Mouse (Mus musculus): Measurements from ENCODE around the gene P2rx1. TPM values are rescaled to one million over a fixed set of nuclear protein-coding genes. Genes with fewer than 3 reads are reported as not detected.

Gene P2rx1
- polyA plus RNA-seq, 1 experiment from 2014 or later, result 1.3 TPM

- 88% methylated on average over 4 of the region's 4 CpGs for WGBS
- no peak for ATAC-seq (ENCODE audit: low FRiP score)
- H3K4me2 ChIP-seq, result no peak overlapping the region
- H3K36me3 ChIP-seq (ENCODE audit: control insufficient read depth, insufficient read depth, low read length), result no peaks in the 10 kb centered on the region
- no peak overlapping the region for H3K9ac ChIP-seq (ENCODE audit: low read length)
- no peak for DNase-seq (ENCODE audit: low spot score, missing footprints)
- peaks cover 4% of the 10 kb centered on the region; the same call in 1 of the 2 replicates for H3K4me1 ChIP-seq (ENCODE audit: control insufficient read depth, insufficient read depth, low read length)
- no peak overlapping the region for H3K4me3 ChIP-seq (ENCODE audit: low read depth, low read length)
- no peak overlapping the region for H3K27ac ChIP-seq (ENCODE audit: low read depth, low read length)
- no peaks in the 10 kb centered on the region for H3K9me3 ChIP-seq (ENCODE audit: control insufficient read depth, low read length)
- H3K27me3 ChIP-seq (ENCODE audit: control insufficient read depth, insufficient read depth, low read length), result peaks cover 10% of the 10 kb centered on the region
These were observed 16.0 kb downstream of the P2rx1 start for GRCm38 (mm10) chr11:73014831-73015344.

GRCm38 (mm10) chr11:73015391-73016102 lies 16.6 kb downstream of the P2rx1 start:
- no peak overlapping the region for H3K9ac ChIP-seq (ENCODE audit: low read length)
- 84% methylated on average over 5 of the region's 5 CpGs for WGBS
- H3K36me3 ChIP-seq (ENCODE audit: control insufficient read depth, insufficient read depth, low read length), result no peaks in the 10 kb centered on the region
- H3K4me1 ChIP-seq (ENCODE audit: control insufficient read depth, insufficient read depth, low read length), result peaks cover 4% of the 10 kb centered on the region; the same call in 1 of the 2 replicates
- DNase-seq (ENCODE audit: low spot score, missing footprints), result peak; percentile 31
- no peak for ATAC-seq (ENCODE audit: low FRiP score)
- H3K9me3 ChIP-seq (ENCODE audit: control insufficient read depth, low read length), result no peaks in the 10 kb centered on the region
- H3K4me2 ChIP-seq, result no peak overlapping the region
- no peak overlapping the region for H3K27ac ChIP-seq (ENCODE audit: low read depth, low read length)
- H3K27me3 ChIP-seq (ENCODE audit: control insufficient read depth, insufficient read depth, low read length), result peaks cover 17% of the 10 kb centered on the region
- no peak overlapping the region for H3K4me3 ChIP-seq (ENCODE audit: low read depth, low read length)

- Histone ChIP-seq H3K36me3 (ENCODE audit: control insufficient read depth, insufficient read depth, low read length) (no peaks in the 10 kb centered on the region), H3K9me3 (ENCODE audit: control insufficient read depth, low read length) (no peaks in the 10 kb centered on the region), H3K4me2 (no peak overlapping the region), H3K27ac (ENCODE audit: low read depth, low read length) (no peak overlapping the region), H3K27me3 (ENCODE audit: control insufficient read depth, insufficient read depth, low read length) (peaks cover 21% of the 10 kb centered on the region), H3K4me3 (ENCODE audit: low read depth, low read length) (no peak overlapping the region), H3K4me1 (ENCODE audit: control insufficient read depth, insufficient read depth, low read length) (peaks cover 4% of the 10 kb centered on the region; the same call in 1 of the 2 replicates), H3K9ac (ENCODE audit: low read length) (no peak overlapping the region)
- WGBS, result 72% methylated on average over 6 of the region's 6 CpGs
- ATAC-seq (ENCODE audit: low FRiP score) (no peak), DNase-seq (ENCODE audit: low spot score, missing footprints) (no peak)
These were observed 17.2 kb downstream of the P2rx1 start for GRCm38 (mm10) chr11:73016103-73016420.

GRCm38 (mm10) chr11:73018471-73019146 lies 19.7 kb downstream of the P2rx1 start, which contains the start of gene Camkk1:
Gene Camkk1, plus strand, starts transcription at chr11:73019008.
- ATAC-seq (ENCODE audit: low FRiP score) (peak; percentile 96), DNase-seq (ENCODE audit: low spot score, missing footprints) (peak; percentile 98)
- no peaks in the 10 kb centered on the region for H3K9me3 ChIP-seq (ENCODE audit: control insufficient read depth, low read length)
- peak within 1 kb of the TSS; percentile 66 for H3K9ac ChIP-seq (ENCODE audit: low read length)
- H3K27ac ChIP-seq (ENCODE audit: low read depth, low read length), result no peak within 1 kb of the TSS
- peak within 1 kb of the TSS; percentile 65 for H3K4me3 ChIP-seq (ENCODE audit: low read depth, low read length)
- H3K36me3 ChIP-seq (ENCODE audit: control insufficient read depth, insufficient read depth, low read length), result no peaks in the 10 kb centered on the region
- H3K4me2 ChIP-seq, result peak within 1 kb of the TSS; percentile 97
- WGBS, result under 1% methylated on average over 57 of the region's 57 CpGs
- H3K27me3 ChIP-seq (ENCODE audit: control insufficient read depth, insufficient read depth, low read length), result peaks cover 26% of the 10 kb centered on the region
- H3K4me1 ChIP-seq (ENCODE audit: control insufficient read depth, insufficient read depth, low read length), result peaks cover 4% of the 10 kb centered on the region; the same call in 1 of the 2 replicates

- Histone ChIP-seq H3K36me3 (ENCODE audit: control insufficient read depth, insufficient read depth, low read length) (no peaks in the 10 kb centered on the region), H3K4me3 (ENCODE audit: low read depth, low read length) (peak overlapping the region; percentile 65), H3K4me2 (peak overlapping the region; percentile 97), H3K27me3 (ENCODE audit: control insufficient read depth, insufficient read depth, low read length) (peaks cover 26% of the 10 kb centered on the region), H3K9me3 (ENCODE audit: control insufficient read depth, low read length) (no peaks in the 10 kb centered on the region), H3K27ac (ENCODE audit: low read depth, low read length) (no peak overlapping the region), H3K4me1 (ENCODE audit: control insufficient read depth, insufficient read depth, low read length) (peaks cover 10% of the 10 kb centered on the region), H3K9ac (ENCODE audit: low read length) (peak overlapping the region; percentile 60)
- ATAC-seq (ENCODE audit: low FRiP score) (peak; percentile 70), DNase-seq (ENCODE audit: low spot score, missing footprints) (peak; percentile 97)
- WGBS, result under 1% methylated on average over 46 of the region's 46 CpGs
These were observed 20.4 kb downstream of the P2rx1 start for GRCm38 (mm10) chr11:73019147-73019795.

GRCm38 (mm10) chr11:73020953-73021800 lies 22.3 kb downstream of the P2rx1 start:
- H3K4me3 ChIP-seq (ENCODE audit: low read depth, low read length), result no peak overlapping the region
- H3K4me1 ChIP-seq (ENCODE audit: control insufficient read depth, insufficient read depth, low read length), result peaks cover 11% of the 10 kb centered on the region
- DNase-seq (ENCODE audit: low spot score, missing footprints), result peak; percentile 69
- H3K9me3 ChIP-seq (ENCODE audit: control insufficient read depth, low read length), result no peaks in the 10 kb centered on the region
- no peaks in the 10 kb centered on the region for H3K36me3 ChIP-seq (ENCODE audit: control insufficient read depth, insufficient read depth, low read length)
- H3K27me3 ChIP-seq (ENCODE audit: control insufficient read depth, insufficient read depth, low read length), result peaks cover 26% of the 10 kb centered on the region
- 60% methylated on average over 7 of the region's 7 CpGs for WGBS
- H3K4me2 ChIP-seq, result no peak overlapping the region
- no peak for ATAC-seq (ENCODE audit: low FRiP score)
- H3K27ac ChIP-seq (ENCODE audit: low read depth, low read length), result no peak overlapping the region
- H3K9ac ChIP-seq (ENCODE audit: low read length), result no peak overlapping the region

- 46% methylated on average over 9 of the region's 9 CpGs for WGBS
- ATAC-seq (ENCODE audit: low FRiP score) (no peak), DNase-seq (ENCODE audit: low spot score, missing footprints) (peak; percentile 81)
- Histone ChIP-seq H3K4me1 (ENCODE audit: control insufficient read depth, insufficient read depth, low read length) (peaks cover 11% of the 10 kb centered on the region), H3K9me3 (ENCODE audit: control insufficient read depth, low read length) (no peaks in the 10 kb centered on the region), H3K27ac (ENCODE audit: low read depth, low read length) (no peak overlapping the region), H3K9ac (ENCODE audit: low read length) (no peak overlapping the region), H3K4me3 (ENCODE audit: low read depth, low read length) (no peak overlapping the region), H3K4me2 (no peak overlapping the region), H3K36me3 (ENCODE audit: control insufficient read depth, insufficient read depth, low read length) (no peaks in the 10 kb centered on the region), H3K27me3 (ENCODE audit: control insufficient read depth, insufficient read depth, low read length) (peaks cover 23% of the 10 kb centered on the region)
These were observed 24.2 kb downstream of the P2rx1 start for GRCm38 (mm10) chr11:73023099-73023498.

- Histone ChIP-seq H3K27me3 (ENCODE audit: control insufficient read depth, insufficient read depth, low read length) (peaks cover 23% of the 10 kb centered on the region), H3K27ac (ENCODE audit: low read depth, low read length) (no peak overlapping the region), H3K4me3 (ENCODE audit: low read depth, low read length) (no peak overlapping the region), H3K4me1 (ENCODE audit: control insufficient read depth, insufficient read depth, low read length) (peaks cover 11% of the 10 kb centered on the region), H3K9me3 (ENCODE audit: control insufficient read depth, low read length) (no peaks in the 10 kb centered on the region), H3K4me2 (no peak overlapping the region), H3K9ac (ENCODE audit: low read length) (no peak overlapping the region; the same call in 1 of the 2 replicates), H3K36me3 (ENCODE audit: control insufficient read depth, insufficient read depth, low read length) (no peaks in the 10 kb centered on the region)
- DNase-seq (ENCODE audit: low spot score, missing footprints) (peak; percentile 82), ATAC-seq (ENCODE audit: low FRiP score) (no peak)
- 23% methylated on average over 4 of the region's 4 CpGs for WGBS
These were observed 24.9 kb downstream of the P2rx1 start for GRCm38 (mm10) chr11:73023827-73024226.

All from midbrain, embryonic 11.5 days (tissue).